Mouse (Mus musculus): Measurements from ENCODE around the gene Pck2.

Pck2 gene

DNA sequence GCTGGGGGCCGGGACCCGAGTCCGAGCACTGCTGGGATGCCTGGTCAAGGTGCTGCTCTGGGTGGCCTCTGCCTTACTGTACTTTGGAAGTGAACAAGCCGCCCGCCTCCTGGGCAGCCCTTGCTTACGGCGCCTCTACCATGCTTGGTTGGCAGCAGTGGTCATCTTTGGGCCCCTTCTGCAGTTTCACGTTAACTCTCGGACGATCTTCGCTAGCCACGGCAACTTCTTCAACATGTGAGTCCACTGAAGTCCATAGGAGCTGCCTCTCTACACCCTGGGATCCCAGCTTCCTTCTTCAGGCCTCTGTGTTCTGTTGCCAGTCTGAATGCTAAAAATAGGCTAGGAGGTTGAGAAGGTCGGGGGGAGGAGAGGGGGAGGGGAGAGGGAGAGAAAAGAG is 35.6 kb downstream of the Pck2 start:
- DNase-seq (ENCODE audit: low read depth, low spot score): no peak

DNA sequence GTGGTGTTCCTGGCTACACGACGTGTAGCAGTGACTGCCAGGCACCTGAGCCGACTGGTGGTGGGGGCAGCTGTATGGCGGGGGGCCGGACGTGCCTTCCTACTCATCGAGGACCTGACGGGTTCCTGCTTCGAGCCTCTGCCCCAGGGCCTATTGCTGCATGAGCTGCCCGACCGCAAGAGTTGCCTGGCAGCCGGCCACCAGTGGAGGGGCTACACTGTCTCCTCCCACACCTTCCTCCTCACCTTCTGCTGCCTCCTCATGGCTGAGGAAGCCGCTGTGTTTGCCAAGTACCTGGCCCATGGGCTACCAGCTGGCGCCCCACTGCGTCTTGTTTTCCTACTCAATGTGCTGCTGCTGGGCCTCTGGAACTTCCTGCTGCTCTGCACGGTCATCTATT is 36.3 kb downstream of the Pck2 start:
- DNase-seq (ENCODE audit: low read depth, low spot score): no peak

DNA sequence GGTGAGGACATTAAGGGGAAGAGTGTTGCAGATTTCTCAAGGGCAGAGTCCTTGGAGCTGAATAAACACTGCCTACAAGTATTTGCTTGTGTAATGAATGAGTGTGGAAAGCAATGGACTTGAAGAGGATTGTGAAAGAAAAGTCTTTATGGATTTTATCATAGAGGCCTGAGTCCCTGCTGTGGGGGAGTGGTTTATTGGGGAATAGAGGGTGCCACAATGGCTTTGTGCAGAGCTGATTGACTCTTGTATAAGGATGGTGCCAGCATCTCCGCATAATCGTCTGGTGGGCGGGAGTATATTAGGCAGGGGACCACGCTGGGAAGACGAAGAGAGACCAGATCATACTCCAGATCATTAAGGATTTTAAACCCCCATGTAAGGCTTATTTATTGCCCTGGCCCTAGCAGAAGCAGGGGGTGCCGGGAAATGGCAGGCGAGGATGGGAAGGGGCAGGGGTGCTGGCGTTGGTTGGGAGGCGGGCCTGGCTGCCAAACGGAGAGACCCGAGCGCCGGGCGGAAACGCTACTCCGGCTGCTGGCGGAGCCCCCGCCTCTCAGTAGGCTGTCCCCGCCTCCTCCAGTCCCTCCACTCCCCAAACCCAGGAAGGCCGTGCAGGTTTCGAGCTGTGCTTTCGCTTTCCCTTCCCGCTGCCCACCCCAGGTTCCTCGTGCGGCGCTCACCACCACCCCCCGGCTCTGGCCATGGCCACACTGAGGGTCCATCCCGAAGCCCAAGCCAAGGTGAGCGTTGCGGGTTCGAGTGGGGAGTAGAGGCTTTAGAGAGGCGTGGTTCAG is 38.0 kb downstream of the Pck2 start, which contains the start of gene Psme1:
Gene Psme1, plus strand, starts transcription at position 253 of the 797 bp plus-strand sequence.
- DNase-seq (ENCODE audit: low read depth, low spot score): peak; percentile 70

DNA sequence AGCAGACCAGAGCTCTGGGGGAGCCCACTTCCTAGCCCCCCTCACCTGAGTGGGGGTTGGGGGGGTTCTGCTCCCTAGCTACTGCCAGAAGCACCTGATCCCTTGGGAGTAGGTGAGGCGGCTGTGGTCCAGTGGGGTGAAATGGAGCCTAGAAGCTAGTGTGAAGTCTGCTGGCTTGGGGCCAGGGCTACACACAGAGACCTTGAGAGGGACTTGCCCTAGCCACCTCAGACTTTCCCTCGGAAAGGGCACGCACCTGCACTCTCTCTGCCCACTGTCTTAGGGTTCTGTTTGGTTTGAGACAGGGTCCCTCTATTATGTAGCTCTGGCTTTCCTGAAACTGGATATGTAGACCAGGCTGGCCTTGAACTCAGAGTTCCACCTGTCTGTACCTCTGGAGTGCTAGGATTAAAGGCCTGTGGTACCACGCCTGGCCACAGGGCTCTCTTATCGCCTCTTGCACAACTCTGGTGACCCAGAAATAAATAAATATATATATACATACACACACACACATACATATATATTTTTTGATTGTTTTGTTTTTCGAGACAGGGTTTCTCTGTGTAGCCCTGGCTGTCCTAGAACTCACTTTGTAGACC is 38.7 kb downstream of the Pck2 start:
- DNase-seq (ENCODE audit: low read depth, low spot score): no peak

DNA sequence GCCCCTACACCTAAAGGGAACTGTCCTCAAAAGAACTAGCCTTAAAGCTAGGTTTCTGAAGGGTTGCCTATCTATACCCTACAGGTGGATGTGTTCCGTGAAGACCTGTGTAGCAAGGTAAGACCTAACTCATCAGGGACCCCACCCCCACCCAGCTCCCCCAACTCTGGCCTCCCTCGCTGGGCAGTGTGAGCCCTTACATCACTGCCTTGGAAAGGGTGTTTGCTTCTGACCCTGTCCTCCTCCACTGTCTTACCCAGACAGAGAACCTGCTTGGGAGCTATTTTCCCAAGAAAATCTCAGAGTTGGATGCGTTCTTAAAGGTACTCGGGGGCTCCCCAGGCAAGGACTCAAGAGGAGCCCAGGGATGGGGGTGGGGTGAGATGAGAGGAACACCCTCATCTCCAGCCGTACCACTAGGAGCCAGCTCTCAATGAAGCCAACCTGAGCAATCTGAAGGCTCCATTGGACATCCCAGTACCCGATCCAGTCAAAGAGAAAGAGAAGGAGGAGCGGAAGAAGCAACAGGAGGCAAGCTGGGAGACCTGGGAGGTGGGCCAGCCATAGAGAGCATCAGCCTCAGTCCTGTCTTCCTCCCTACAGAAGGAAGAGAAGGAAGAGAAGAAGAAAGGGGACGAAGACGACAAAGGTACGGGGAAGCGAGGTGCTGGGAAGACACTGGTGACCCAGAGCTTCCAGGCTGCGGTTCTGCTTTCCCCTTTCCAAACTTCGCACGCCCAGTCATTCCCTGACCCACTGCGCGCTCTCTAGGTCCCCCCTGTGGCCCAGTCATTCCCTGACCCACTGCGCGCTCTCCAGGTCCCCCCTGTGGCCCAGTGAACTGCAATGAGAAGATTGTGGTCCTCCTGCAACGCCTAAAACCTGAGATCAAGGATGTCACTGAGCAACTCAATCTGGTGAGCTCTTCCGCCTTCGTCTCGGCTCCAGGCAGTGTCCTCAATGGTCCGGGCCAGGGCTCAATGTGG is 39.7 kb downstream of the Pck2 start:
- peak; percentile 42 for DNase-seq (ENCODE audit: low read depth, low spot score)

DNA sequence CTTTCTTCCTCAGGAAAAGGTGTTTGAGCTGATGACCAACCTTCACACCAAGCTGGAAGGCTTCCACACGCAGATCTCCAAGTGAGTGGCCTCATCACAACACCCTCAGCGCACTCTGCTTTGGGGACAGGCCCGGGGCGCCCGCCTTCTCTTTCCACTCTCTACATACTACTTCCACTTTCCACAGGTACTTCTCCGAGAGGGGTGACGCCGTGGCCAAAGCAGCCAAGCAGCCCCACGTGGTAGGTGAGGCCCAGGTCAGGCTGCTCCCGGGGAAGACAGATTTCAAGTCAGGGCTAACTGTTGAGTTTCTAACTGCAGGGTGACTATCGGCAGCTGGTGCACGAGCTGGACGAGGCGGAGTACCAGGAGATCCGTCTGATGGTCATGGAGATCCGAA is 40.7 kb downstream of the Pck2 start:
- no peak for DNase-seq (ENCODE audit: low read depth, low spot score)

DNA sequence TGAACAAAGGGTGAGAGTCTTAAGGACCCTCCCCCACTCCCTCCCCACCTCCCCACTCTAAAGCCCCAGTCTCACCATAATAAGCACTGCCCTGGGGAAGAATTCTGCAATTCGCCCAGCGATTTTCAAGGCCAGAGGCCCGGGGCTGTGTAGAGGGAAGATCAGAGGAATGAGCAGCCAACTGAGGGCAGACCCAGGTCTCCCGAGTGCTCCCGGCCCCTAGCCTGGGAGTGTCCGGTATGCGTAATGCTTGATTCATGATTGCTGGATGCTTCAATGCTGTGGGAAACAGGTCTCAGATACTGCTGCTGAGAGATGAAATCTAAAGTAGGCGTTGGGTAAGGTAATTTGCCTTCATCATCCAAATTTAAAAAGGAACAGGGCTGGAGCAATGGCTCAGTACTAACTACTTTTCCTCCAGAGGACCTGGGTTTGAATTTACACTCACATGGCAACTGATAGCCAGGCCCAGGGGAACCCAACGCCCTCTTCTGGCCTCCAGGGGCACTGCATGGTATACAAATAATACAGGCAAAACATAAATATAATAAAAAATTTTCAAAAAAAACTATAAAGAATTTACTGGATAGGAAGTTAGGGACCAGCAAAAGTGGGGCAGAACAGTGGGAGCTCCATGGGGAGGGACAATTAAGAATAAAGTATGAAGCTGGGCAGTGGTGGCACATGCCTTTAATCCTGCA is 42.1 kb downstream of the Pck2 start:
- DNase-seq (ENCODE audit: low read depth, low spot score): peak; percentile 47

DNA sequence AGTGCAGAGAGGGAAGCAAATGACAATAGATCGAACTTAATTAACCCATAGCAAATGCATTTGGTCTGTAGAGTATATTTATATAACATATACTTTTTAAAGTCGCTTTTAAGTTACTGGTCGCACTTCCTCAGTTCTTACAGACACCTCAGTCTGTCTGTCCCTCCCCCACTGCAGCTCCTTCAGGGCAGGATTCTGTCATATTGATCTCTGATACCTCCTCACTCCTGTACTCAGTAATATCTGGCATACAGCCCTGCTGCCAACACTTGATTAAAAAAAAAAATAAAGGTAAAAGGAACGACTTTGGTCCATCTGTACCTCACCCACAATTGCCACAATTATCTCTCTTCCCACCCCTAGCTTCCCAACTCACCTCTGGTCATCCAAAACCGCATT is 44.2 kb downstream of the Pck2 start:
- no peak for DNase-seq (ENCODE audit: low read depth, low spot score)

DNA sequence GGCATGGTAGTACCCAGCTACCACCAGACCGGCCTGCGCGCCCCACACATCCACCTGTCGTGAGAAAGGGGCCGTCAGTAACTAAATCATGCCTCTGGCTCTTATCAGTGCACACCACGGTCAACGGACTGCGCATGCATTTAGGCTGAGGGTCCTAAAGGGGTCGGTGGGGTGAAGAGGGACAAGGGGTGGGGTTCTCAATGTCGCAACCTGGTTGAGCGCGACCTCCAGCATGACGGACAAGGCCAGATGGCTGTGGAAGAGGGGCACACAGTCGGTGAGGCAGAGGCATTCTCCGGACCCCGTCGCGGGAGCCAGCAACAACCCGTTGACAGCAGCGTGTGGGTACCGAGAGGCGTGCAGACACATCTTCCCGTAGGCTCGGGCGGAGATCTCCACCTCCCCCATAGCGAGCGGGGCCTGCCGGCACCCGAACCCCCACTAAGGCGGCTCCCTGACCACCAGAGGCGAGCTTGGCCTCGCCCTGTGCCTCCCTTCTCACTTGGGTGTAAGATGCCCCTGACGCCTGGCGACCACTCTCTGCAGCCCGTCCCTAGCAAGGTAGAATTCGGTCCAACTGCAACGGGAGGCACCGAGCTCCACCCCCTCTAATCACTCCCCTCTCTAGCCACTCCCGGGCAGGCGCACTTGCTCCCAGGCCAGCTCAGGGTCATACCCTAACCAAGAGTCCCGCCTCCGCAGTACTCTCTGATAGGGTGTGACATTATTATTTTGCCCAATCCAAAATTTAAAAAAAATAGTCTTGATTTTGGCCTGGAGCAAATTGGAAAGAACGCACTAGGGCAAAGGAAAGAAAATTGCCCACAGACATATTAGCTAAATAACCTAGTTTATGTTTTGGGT is 44.9 kb downstream of the Pck2 start, which contains the start of gene Emc9:
Gene Emc9, minus strand, starts transcription at position 601 of the 864 bp plus-strand sequence.
- peak; percentile 86 for DNase-seq (ENCODE audit: low read depth, low spot score)

DNA sequence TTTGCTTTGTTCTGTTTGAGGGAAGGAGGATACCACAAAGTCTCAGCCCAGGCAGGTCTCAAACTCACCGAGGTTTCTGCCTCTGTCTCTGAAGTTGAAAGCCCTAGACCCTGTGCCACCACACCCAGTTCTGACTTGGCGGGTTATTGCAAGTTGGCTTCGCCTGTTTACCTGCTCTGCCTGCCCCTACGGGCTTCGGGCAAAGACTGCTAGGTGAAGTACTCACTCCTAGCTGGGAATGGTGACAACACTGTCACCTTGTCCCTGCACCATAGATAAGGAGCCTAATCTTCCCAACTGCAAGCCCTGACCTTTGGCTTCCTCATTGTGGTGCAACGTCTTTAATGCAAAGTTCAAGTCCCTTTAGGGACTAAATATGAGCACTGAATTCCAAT is 45.5 kb downstream of the Pck2 start:
- DNase-seq (ENCODE audit: low read depth, low spot score): no peak

DNA sequence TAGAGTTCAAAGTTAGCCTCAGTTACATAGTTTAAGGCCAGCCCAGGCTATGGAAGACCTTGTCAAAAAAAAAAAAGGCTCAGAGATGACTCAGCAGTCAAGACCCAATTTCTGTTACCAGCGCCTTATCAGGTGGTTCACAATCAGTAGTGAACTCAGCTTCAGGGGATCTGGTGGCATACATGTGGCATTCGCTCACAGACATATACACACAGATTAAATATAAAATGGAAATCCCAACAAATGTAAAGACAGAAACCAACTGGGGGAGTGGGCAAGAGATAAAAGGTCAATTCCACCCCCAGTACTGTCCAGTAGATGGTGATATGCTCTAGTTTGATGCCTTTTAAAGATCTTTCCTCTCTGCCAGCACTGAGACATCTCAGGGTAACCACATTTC is 46.1 kb downstream of the Pck2 start:
- DNase-seq (ENCODE audit: low read depth, low spot score): no peak

DNA sequence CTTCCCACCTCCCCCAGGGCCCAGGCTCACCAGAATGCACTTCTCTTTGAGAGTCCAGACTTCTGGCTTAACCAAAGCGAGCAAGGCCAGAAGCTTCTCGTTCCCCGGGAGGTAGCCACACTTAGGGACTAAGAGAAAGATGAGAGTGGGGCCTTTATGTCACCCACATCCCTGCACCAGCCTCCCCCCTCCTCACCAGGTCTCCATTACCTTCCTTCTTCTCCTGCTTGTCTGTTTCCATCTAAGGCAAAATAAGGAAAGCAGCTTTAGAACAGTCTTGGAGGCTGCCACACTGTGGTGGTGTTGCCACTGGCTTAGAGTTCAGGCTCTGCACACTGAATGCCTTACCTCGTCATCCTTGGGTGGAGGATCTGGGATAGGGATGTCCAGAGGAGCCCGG is 49.2 kb downstream of the Pck2 start:
- DNase-seq (ENCODE audit: low read depth, low spot score): no peak

DNA sequence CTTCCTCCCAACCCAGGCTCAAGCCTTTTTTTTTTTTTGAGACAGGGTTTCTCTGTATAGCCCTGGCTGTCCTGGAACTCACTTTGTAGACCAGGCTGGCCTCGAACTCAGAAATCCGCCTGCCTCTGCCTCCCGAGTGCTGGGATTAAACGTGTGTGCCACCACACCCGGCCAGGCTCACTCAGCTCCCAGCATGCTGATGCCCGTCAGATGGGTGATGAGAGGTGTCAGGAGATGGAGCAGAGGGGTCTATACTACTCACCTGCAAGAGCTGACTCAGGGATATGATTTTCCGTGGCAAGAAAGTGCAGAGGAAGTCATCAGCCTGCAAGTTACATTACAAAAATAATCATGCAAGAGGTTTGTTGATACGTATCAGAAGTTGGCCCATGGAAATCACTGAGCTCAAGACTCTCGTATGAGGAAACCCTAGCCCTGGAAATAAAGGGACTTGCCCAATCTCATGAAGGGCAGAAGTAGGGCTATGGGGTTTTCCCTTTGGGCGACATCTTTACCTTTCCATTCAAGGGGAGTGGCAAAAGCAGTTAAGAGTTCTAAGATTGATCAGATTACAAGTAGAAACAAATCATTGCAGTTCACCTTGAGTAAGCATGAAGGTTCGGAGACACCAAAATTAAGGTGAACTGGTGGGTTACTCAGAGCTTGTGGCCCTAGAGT is 49.8 kb downstream of the Pck2 start:
- DNase-seq (ENCODE audit: low read depth, low spot score): no peak

DNA sequence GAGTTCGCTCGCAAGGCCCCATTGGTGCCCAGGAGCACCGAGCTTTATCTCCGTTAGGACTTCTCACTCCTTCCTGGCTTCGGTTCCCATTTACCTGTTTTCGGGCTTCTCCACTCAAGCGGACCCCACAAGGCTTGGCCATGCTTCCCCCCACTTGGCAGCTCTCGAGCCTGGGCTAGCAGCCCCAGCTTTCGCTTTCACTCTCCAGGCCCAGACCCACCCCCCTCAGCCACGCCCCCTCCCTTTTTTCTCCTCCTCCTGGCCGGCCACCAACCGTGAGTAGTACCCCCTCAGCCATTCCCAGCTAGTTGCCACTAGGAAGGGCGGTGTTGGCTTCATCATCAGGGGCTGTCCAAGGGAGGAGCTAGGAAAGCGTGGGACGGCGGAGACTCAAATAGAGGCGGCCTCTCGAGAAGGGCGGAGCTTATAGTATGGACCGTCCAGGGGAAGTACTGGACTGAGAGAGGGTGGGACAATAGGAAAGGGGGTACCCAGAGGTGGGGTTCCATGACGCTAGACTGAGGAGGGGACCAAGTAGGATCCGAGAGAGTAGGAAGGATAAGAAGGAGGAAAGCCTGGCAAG is 50.8 kb downstream of the Pck2 start, which contains the start of gene Psme2:
Gene Psme2, minus strand, starts transcription at position 366 of the 583 bp plus-strand sequence.
- DNase-seq (ENCODE audit: low read depth, low spot score): peak; percentile 97

DNA sequence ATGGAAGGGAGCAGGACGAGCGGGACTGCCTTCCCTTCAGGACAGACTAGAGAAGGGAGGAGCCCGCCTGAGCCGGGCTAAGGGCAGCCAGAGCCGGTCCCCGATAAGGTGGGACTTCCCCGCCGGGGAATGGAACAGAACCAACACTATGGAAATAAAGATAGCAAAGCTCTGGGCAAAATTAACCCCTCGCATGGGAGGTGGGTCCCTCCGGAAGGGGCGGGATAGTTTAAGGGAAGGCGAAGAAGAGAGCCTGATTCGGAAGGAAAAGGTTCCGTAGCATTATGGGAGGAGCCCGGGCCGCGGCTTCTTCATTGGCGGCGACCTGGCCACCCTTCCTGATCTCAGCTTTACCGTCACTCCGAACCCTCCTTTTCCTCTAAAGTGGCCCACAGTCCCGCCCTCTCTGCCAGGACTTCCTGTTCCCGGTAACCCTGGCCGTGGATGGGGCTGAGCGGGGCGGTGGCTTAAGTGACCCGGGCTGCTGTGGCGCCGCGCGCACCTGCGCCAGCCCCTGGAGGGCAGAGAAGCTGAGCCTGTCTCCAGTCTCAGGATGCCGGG is 51.3 kb downstream of the Pck2 start, which contains the start of gene Rnf31:
Gene Rnf31, plus strand, starts transcription at position 378 of the 561 bp plus-strand sequence.
- peak; percentile 96 for DNase-seq (ENCODE audit: low read depth, low spot score)

DNA sequence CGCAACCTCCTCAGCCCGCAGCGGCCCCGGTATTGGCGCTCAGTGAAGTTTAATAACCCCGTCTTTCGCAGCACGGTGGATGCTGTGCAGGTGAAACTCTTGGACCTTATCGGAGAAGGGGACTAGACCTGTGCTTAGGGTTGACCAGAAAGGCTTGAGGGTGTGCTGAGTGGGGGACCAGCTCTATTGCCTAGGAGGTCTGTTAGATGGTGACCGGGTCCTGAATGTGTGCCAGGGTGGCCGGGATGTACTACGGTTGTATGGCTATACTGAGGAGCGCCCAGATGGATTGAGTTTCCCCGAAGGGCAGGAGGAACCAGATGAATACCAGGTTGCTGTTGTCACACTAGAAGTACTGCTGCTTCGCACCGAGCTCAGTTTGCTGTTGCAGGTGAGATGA is 52.2 kb downstream of the Pck2 start:
- no peak for DNase-seq (ENCODE audit: low read depth, low spot score)

DNA sequence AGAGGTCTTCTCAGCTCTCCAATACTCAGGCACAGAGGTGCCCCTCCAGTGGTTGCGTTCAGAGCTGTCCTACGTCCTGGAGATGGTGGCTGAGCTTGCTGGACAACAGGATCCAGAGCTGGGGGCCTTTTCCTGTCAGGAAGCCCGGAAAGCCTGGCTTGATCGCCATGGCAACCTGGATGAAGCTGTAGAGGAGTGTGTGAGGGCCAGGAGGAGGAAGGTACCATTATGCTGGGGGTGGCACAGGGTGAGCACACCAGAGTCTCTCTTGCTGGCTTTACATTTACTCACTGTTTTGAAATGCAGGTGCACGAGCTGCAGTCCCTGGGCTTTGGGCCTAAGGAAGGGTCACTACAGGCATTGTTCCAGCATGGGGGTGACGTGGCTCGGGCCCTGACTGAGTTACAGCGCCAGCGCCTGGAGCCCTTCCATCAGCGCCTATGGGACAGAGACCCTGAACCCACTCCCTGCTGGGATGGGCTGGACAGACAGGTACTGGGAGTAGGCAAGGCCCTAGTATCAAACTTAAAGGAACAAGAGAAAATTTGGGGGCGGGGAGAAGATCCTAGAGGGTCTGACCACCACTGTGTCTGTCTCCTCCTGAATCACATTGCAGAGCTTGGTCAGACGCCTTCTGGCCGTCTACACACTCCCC is 56.1 kb downstream of the Pck2 start:
- DNase-seq (ENCODE audit: low read depth, low spot score): no peak

All from ES-CJ7 (cell line).